Mouse (Mus musculus) limb, embryonic 11.5 days (tissue): ENCODE data around the gene Rpl41. TPM values are rescaled to one million over a fixed set of nuclear protein-coding genes. Genes with fewer than 3 reads are reported as not detected.

ENCODE experiments used
- ATAC-seq: fragments of 200-750 bp; cut with Nextera tagmentation; 2 replicates; pipeline ENCODE4 v1.8.0; 2017; ENCODE audit warnings: low read depth; ENCODE audit not compliant: insufficient number of reproducible peaks, low FRiP score, low TSS enrichment
- DNase-seq: peaks from one replicate; pipeline ENCODE4 v3.0.0-alpha.2; 2015; ENCODE audit warnings: low spot score
- H3K27ac ChIP-seq: fragments of 300-500 bp; sonication (generic); replicated peaks from 2 replicates; pipeline ENCODE4 v1.5.1; 2014; ENCODE audit warnings: low read depth, mild to moderate bottlenecking, low read length
- H3K27me3 ChIP-seq: fragments of 300-500 bp; sonication (generic); 2 replicates; pipeline ENCODE4 v1.6.1; 2014; ENCODE audit warnings: mild to moderate bottlenecking, low read length, mixed read lengths; ENCODE audit not compliant: control insufficient read depth, insufficient read depth
- H3K36me3 ChIP-seq: fragments of 300-500 bp; sonication (generic); 2 replicates; pipeline ENCODE4 v1.6.1; 2014; ENCODE audit warnings: mild to moderate bottlenecking, low read length, moderate library complexity, mixed read lengths; ENCODE audit not compliant: control insufficient read depth, insufficient read depth
- H3K4me1 ChIP-seq: fragments of 300-500 bp; sonication (generic); 2 replicates; pipeline ENCODE4 v1.6.1; 2014; ENCODE audit warnings: low read length, mixed read lengths; ENCODE audit not compliant: control insufficient read depth, insufficient read depth
- H3K4me2 ChIP-seq: fragments of 300-500 bp; sonication (generic); 2 replicates; pipeline ENCODE4 v1.6.1; 2014; ENCODE audit warnings: low read depth, mild to moderate bottlenecking, moderate library complexity; ENCODE audit not compliant: severe bottlenecking
- H3K4me3 ChIP-seq: fragments of 300-500 bp; sonication (generic); 2 replicates; pipeline ENCODE4 v1.5.1; 2014; ENCODE audit warnings: low read depth, low read length
- H3K9ac ChIP-seq: fragments of 300-500 bp; sonication (generic); 2 replicates; pipeline ENCODE4 v1.6.1; 2014; ENCODE audit warnings: mild to moderate bottlenecking, low read length
- H3K9me3 ChIP-seq: fragments of 300-500 bp; sonication (generic); 2 replicates; pipeline ENCODE4 v1.6.1; 2016; ENCODE audit warnings: low read length; ENCODE audit not compliant: control insufficient read depth
- WGBS: fragments of 180-500 bp; shearing (Covaris S2); extraction: QIAGEN DNeasy Blood & Tissue Kit; methylation state at CpG from one replicate; pipeline ENCODE4 v1.1.7; 2014; 5-methylcytosine and 5-hydroxymethylcytosine counted together
- polyA plus RNA-seq: library from polyadenylated mRNA; unstranded; fragments of >200 nt; fragmentation: Nextera tagmentation; extraction: Ambion mirVana; gene quantifications from 2 replicates; pipeline ENCODE4 v1.2.1, GENCODE M21; 2014

Rpl41 gene
- polyA plus RNA-seq, 1 experiment from 2014 or later = 4,046 TPM

DNA sequence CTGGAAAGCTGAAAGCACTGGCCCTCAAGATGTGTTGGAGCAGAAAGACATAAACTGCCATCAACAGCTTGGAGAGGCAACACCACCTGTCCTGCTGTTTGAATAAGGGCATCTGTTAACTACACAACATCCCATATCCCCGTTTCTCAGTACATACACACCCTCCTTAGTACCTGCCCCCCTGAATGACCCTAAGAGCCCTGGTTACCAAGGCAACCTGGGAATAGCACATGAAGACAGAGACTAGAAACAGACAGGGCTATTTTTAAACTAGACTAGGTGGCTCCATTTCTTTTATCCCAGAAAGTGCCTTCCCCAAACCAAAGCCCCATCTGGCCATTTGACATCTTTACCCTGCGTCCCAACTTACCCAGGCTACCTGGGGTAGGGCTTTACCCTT, 6.0 kb downstream of the Rpl41 start:
- 70% methylated on average over 2 of the region's 2 CpGs for WGBS
- Histone ChIP-seq H3K4me2 (no peak overlapping the region), H3K4me1 (0 out of 2 replicates have a peak, but pooled peaks cover 4% of the 10 kb centered on the region), H3K4me3 (no peak overlapping the region), H3K9ac (no peak overlapping the region), H3K9me3 (no peaks in the 10 kb centered on the region), H3K36me3 (peaks cover 20% of the 10 kb centered on the region), H3K27ac (no peak overlapping the region), H3K27me3 (no peaks in the 10 kb centered on the region)
- DNase-seq (no peak), ATAC-seq (no peak)

DNA sequence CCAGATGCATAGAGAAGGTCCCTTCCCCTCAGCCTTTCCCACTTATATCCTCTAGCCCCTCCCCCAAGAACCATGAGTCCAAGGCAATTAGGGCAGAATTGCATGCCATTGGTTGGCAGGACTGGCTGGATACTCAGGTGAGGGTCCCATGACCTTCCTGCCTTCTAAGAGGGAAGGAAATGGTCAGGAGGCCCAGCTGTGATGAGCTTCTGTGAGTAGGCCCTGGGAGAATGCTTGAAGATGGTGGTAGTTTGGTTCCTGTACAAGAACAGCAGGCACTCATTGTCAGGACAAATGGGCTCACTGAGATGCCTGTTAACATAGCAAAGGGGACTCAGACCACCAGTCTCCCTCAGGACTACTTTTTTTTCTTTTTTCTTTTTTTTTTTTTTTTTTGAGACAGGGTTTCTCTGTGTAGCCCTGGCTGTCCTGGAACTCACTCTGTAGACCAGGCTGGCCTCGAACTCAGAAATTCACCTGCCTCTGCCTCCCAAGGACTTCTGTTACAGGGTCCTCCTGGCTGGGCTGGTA, 10.7 kb downstream of the Rpl41 start:
- H3K36me3 ChIP-seq = peaks cover 3% of the 10 kb centered on the region; the same call in 1 of the 2 replicates
- no peak overlapping the region for H3K4me3 ChIP-seq
- H3K4me1 ChIP-seq = no peaks in the 10 kb centered on the region
- no peaks in the 10 kb centered on the region for H3K9me3 ChIP-seq
- no peak overlapping the region for H3K27ac ChIP-seq
- DNase-seq (no peak), ATAC-seq (no peak)
- no peak overlapping the region for H3K9ac ChIP-seq
- H3K4me2 ChIP-seq = no peak overlapping the region
- no peaks in the 10 kb centered on the region for H3K27me3 ChIP-seq
- WGBS = 73% methylated on average over 1 of the region's 1 CpGs

DNA sequence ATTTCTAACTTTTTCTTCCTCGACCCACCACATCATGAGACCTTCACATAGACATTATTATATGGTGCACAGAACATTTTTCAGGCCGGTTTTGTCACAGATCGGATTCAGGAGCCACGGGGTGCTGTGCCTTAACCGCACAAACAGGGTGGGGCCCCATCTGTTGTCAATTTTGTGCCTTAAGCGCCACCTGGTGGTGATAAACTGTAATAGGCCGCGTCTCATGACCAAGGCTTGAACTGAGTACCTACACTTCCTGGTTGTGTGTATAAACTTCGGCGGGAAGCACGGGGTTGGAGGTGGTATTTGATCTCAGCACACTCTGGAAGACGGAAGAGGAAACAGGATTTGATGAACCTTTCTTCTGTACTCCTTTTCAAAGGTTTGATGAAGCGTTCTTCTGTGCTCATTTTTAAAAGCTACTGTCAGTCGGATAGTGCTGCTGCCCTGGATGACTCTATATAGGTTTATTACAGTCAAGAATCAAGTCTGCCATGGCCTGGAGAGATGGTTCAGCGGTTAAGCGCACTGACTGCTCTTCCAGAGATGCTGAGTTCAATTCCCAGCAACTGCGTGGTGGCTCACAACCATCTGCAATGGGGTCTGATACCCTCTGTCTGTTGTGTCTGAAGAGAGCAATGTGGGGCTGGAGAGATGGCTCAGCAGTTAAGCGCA, 12.7 kb downstream of the Rpl41 start:
- 0 out of 2 replicates have a peak overlapping the region, but pooled peaks have one; percentile 10 for H3K4me3 ChIP-seq
- no peak overlapping the region for H3K9ac ChIP-seq
- DNase-seq = peak; percentile 92
- H3K4me1 ChIP-seq = no peaks in the 10 kb centered on the region
- no peaks in the 10 kb centered on the region for H3K9me3 ChIP-seq
- no peak overlapping the region for H3K27ac ChIP-seq
- H3K4me2 ChIP-seq = peak overlapping the region; percentile 30; the same call in 1 of the 2 replicates
- no peaks in the 10 kb centered on the region for H3K36me3 ChIP-seq
- no peaks in the 10 kb centered on the region for H3K27me3 ChIP-seq
- peak; percentile 88 for ATAC-seq
- 16% methylated on average over 18 of the region's 18 CpGs for WGBS

DNA sequence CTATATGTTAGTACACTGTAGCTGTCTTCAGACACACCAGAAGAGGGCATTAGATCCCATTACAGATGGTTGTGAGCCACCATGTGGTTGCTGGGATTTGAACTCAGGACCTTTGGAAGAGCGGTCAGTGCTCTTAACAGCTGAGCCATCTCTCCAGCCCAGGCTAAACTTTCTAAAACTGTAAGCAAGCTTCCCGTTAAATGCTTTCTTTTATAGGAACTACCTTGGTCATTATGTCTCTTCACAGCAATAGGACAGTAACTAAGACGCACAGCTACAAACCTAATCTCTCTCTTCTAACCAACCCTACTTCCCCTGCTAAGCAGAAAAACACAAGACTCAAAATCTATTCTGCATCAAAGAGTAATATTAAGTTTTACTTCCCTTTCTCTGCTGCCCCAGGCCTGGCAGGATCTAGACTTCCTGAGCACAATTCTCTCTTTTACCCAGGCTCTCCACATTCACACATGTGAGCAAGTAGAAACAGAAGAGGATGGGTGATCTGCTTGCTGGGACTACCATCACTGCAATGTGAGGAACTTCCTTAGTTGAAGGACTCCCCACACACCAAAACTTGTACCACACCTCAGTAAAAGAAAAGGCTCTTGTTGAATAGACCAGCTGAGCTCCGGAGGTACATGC, 13.4 kb downstream of the Rpl41 start:
- Histone ChIP-seq H3K9me3 (no peaks in the 10 kb centered on the region), H3K36me3 (no peaks in the 10 kb centered on the region), H3K4me2 (peak overlapping the region; percentile 30; the same call in 1 of the 2 replicates), H3K27me3 (no peaks in the 10 kb centered on the region), H3K4me3 (no peak overlapping the region), H3K9ac (no peak overlapping the region), H3K27ac (no peak overlapping the region), H3K4me1 (no peaks in the 10 kb centered on the region)
- WGBS = 76% methylated on average over 4 of the region's 4 CpGs
- DNase-seq (no peak), ATAC-seq (no peak)

- Histone ChIP-seq H3K9ac (no peak overlapping the region), H3K27me3 (no peaks in the 10 kb centered on the region), H3K4me2 (no peak overlapping the region), H3K4me1 (no peaks in the 10 kb centered on the region), H3K9me3 (no peaks in the 10 kb centered on the region), H3K4me3 (no peak overlapping the region), H3K27ac (no peak overlapping the region), H3K36me3 (no peaks in the 10 kb centered on the region)
- DNase-seq = no peak
- no peak for ATAC-seq
- WGBS = 94% methylated on average over 2 of the region's 2 CpGs
Observed at GRCm38 (mm10) chr10:128535206-128535605, 13.9 kb downstream of the Rpl41 start.

GRCm38 (mm10) chr10:128526366-128527356, 22.4 kb downstream of the Rpl41 start:
- Histone ChIP-seq H3K4me1 (peaks cover 6% of the 10 kb centered on the region; the same call in 1 of the 2 replicates), H3K27ac (no peak overlapping the region)
- 34% methylated on average over 28 of the region's 28 CpGs for WGBS

DNA sequence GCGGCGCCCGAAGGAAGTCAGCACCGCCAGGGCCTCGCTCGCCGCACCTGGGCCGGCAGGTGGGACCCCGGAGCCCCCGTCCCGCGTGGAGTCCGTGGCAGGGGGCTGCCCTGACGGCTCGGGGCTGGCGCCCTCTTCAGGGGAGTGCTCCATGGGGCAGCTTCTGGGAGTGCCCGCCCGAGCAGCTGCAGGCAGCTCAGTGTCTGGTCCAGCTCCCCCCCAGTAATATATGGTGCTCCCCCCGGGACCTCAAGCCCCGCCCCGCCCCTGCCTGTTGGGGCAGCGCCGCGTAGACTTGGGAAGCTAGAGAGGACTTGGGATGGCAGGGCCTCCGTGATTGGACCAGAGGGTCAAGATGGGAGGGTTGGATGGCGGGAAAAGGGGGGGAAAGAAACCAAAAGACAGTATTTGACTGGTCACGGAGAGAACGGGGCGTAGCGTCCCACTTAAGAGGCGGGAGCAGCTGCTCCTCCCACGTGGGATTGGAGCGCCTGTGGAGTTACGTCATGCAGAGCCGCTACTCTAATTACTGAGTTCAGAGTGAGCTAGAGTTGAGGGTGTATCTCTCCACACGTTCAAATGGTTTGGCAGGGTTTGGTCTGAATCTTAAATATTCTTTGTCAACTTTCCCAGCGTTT, 23.3 kb downstream of the Rpl41 start, which contains the start of gene Esyt1:
TSS of gene Esyt1 (minus strand) at position 201 of the 638 bp plus-strand sequence.
- Histone ChIP-seq H3K9ac (peak within 1 kb of the TSS; percentile 56), H3K36me3 (no peaks in the 10 kb centered on the region), H3K4me3 (peak within 1 kb of the TSS; percentile 67), H3K4me2 (peak within 1 kb of the TSS; percentile 100), H3K27me3 (peaks cover 29% of the 10 kb centered on the region), H3K4me1 (peaks cover 6% of the 10 kb centered on the region; the same call in 1 of the 2 replicates), H3K27ac (no peak within 1 kb of the TSS), H3K9me3 (no peaks in the 10 kb centered on the region)
- DNase-seq = peak; percentile 90
- under 1% methylated on average over 37 of the region's 37 CpGs for WGBS
- peak; percentile 95 for ATAC-seq

More at GRCm38 (mm10) chr10:128526366-128527356, 22.4 kb downstream of the Rpl41 start:
- no peak overlapping the region for H3K9ac ChIP-seq
- DNase-seq (no peak), ATAC-seq (no peak)
- no peaks in the 10 kb centered on the region for H3K9me3 ChIP-seq
- peak overlapping the region; percentile 100 for H3K4me2 ChIP-seq
- peaks cover 26% of the 10 kb centered on the region for H3K27me3 ChIP-seq
- H3K4me3 ChIP-seq = peak overlapping the region; percentile 67; the same call in 1 of the 2 replicates
- H3K36me3 ChIP-seq = no peaks in the 10 kb centered on the region
